Mouse (Mus musculus) testis, adult 2 months (tissue): ENCODE results near the gene Ncan. TPM values are rescaled to one million over a fixed set of nuclear protein-coding genes. Genes with fewer than 3 reads are reported as not detected.

Experiments used
- H3K27ac ChIP-seq: fragments of 200-500 bp; 2 replicates; pipeline ENCODE4 v1.5.1; 2012; ENCODE audit warnings: low read depth, low read length; ENCODE audit not compliant: control insufficient read depth, insufficient read depth
- H3K27me3 ChIP-seq: fragments of 200-500 bp; 2 replicates; pipeline ENCODE4 v1.6.1; 2012; ENCODE audit warnings: mild to moderate bottlenecking, low read length, moderate library complexity; ENCODE audit not compliant: control insufficient read depth, insufficient read depth
- H3K36me3 ChIP-seq: fragments of 200-500 bp; 2 replicates; pipeline ENCODE4 v1.6.1; 2012; ENCODE audit warnings: mild to moderate bottlenecking, low read length; ENCODE audit not compliant: control insufficient read depth, insufficient read depth
- H3K4me1 ChIP-seq: fragments of 200-500 bp; 2 replicates; pipeline ENCODE4 v1.6.1; 2012; ENCODE audit warnings: low read length; ENCODE audit not compliant: control insufficient read depth, insufficient read depth
- H3K4me3 ChIP-seq: fragments of 200-500 bp; 2 replicates; pipeline ENCODE4 v1.5.1; 2012; ENCODE audit warnings: low read depth, mild to moderate bottlenecking, low read length, moderate library complexity, mixed read lengths; ENCODE audit not compliant: control insufficient read depth
- CTCF ChIP-seq: fragments of 200-500 bp; IDR thresholded peaks from 2 replicates; pipeline ENCODE4 v1.5.1; 2012; ENCODE audit warnings: low read depth, mild to moderate bottlenecking, inconsistent platforms, low read length, moderate library complexity; ENCODE audit not compliant: control insufficient read depth, insufficient read depth, insufficient replicate concordance
- POLR2A ChIP-seq: fragments of 200-500 bp; IDR thresholded peaks from 2 replicates; pipeline ENCODE4 v1.6.1; 2012; ENCODE audit warnings: low read depth, mild to moderate bottlenecking, inconsistent platforms, low read length, moderate library complexity; ENCODE audit not compliant: control insufficient read depth
- polyA plus RNA-seq: library from polyadenylated mRNA; depleted of rRNA; stranded (reverse); fragments of >200 nt; gene quantifications from 2 replicates; pipeline ENCODE4 v1.2.3, GENCODE M21; 2012

Ncan gene
- polyA plus RNA-seq, 1 experiment: 7.3 TPM

- Histone ChIP-seq H3K27me3 (no peaks in the 10 kb centered on the region), H3K36me3 (no peaks in the 10 kb centered on the region; the same call in 1 of the 2 replicates), H3K4me3 (no peak overlapping the region), H3K27ac (no peak overlapping the region), H3K4me1 (peaks cover 11% of the 10 kb centered on the region)
- no peak for TF ChIP-seq POLR2A
- no peak for TF ChIP-seq CTCF
Observed at GRCm38 (mm10) chr8:70128435-70128834, 7.8 kb upstream of the Ncan start.

DNA sequence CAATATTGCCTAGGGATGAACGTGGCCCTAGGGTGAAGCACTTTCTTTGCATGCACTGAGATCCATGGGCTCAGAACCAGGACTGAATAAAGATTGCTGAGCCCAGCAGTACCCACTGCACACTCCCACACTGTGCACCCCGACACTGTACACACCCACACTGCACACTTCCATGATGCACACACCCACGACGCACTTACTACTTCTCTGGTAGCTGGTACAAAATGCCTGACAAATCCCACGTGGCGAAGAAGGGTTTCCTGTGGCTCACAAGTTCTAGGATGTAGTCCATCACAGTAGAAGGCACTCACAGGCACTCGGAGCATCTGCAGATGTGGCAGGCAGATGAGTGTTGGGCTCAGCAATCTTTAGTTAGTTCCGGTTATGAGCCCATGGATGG lies 4.3 kb upstream of the Ncan start:
- Histone ChIP-seq H3K36me3 (no peaks in the 10 kb centered on the region), H3K27ac (no peak overlapping the region), H3K4me3 (no peak overlapping the region), H3K27me3 (no peaks in the 10 kb centered on the region), H3K4me1 (peaks cover 3% of the 10 kb centered on the region; the same call in 1 of the 2 replicates)
- TF ChIP-seq CTCF (no peak), POLR2A (no peak)

DNA sequence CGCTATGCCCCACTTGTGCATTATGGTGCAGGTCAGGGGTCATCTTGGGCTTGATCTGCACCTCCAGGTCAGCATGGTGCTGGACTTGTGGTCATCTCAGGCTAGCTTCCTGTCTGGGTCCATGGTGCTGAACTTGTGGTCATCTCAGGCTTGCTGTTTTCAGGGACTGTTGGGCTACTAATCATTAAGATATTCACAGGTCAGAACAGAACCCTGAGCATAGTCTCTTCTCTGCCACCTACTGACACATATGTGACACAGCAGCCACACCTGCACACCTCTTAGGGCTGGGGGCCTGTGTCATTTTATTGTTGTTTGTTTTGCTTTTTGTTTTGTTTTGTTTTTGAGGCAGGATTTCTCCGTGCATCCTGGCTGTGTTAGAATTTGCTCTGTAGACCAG lies 2.2 kb upstream of the Ncan start:
- H3K27me3 ChIP-seq: no peaks in the 10 kb centered on the region
- H3K4me1 ChIP-seq: peaks cover 3% of the 10 kb centered on the region; the same call in 1 of the 2 replicates
- no peak overlapping the region for H3K4me3 ChIP-seq
- TF ChIP-seq POLR2A (no peak), CTCF (no peak)
- H3K27ac ChIP-seq: no peak overlapping the region
- no peaks in the 10 kb centered on the region for H3K36me3 ChIP-seq

- Histone ChIP-seq H3K27ac (no peak overlapping the region), H3K27me3 (no peaks in the 10 kb centered on the region), H3K4me3 (no peak overlapping the region), H3K4me1 (peaks cover 3% of the 10 kb centered on the region; the same call in 1 of the 2 replicates), H3K36me3 (no peaks in the 10 kb centered on the region)
- no peak for TF ChIP-seq CTCF
- no peak for TF ChIP-seq POLR2A
Observed at GRCm38 (mm10) chr8:70118726-70119700, 1.7 kb downstream of the Ncan start.

GRCm38 (mm10) chr8:70117611-70118010 lies 3.1 kb downstream of the Ncan start:
- Histone ChIP-seq H3K27ac (no peak overlapping the region), H3K36me3 (no peaks in the 10 kb centered on the region), H3K4me3 (no peak overlapping the region), H3K27me3 (no peaks in the 10 kb centered on the region), H3K4me1 (peaks cover 5% of the 10 kb centered on the region)
- TF ChIP-seq POLR2A (no peak), CTCF (no peak)

DNA sequence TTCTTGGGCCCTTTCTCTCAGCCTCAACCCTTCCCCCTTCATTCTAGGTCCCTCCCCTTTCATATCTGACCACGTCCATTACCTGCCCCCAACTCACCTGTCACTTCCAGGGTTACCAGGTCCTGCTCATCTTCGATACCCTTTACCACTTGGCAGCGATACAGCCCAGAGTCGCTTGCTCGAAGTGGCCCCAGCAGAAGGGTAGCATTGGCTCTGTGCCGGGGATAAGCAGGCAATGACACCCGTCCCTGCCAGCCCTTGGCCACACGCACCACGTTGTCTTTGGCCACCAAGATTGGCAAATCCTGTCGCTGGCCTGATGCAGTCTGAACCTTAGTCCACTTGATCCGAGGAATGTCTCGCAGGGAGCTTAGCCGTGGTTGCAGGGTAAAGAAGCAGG lies 5.8 kb downstream of the Ncan start:
- no peak overlapping the region for H3K4me3 ChIP-seq
- H3K4me1 ChIP-seq: peaks cover 13% of the 10 kb centered on the region
- TF ChIP-seq POLR2A (no peak), CTCF (no peak)
- no peaks in the 10 kb centered on the region for H3K36me3 ChIP-seq
- H3K27ac ChIP-seq: no peak overlapping the region
- no peaks in the 10 kb centered on the region; the same call in 1 of the 2 replicates for H3K27me3 ChIP-seq

DNA sequence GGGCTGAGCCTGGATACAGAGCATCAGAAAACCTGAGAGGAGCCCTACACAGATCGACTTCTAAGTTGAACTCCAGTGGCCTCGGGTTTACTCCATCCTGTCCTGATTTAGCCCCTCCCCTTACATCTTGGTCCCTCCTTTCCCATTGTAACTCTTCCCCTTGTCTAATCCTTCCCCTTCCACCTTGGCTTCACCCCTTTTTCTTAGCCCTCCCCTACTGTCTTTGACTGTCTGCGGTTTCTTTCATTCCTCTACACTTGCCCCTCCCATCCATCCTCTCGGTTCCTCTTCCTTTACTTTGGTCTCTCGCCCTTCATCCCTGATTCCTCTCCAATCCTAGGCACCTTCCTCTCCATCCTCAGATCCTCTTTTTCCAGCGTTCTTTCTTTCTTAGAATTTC lies 6.2 kb downstream of the Ncan start:
- peaks cover 13% of the 10 kb centered on the region for H3K4me1 ChIP-seq
- H3K4me3 ChIP-seq: no peak overlapping the region
- H3K27ac ChIP-seq: no peak overlapping the region
- H3K27me3 ChIP-seq: no peaks in the 10 kb centered on the region; the same call in 1 of the 2 replicates
- TF ChIP-seq CTCF: no peak
- no peak for TF ChIP-seq POLR2A
- H3K36me3 ChIP-seq: no peaks in the 10 kb centered on the region
